Mouse (Mus musculus) induced T-regulatory cell, adult 2 months (primary cell): Measurements from ENCODE around the gene Grk6.

ENCODE experiments used
- DNase-seq: peaks from one replicate; pipeline ENCODE4 v3.0.0-alpha.2; 2012; ENCODE audit warnings: low read depth

Grk6 gene

DNA sequence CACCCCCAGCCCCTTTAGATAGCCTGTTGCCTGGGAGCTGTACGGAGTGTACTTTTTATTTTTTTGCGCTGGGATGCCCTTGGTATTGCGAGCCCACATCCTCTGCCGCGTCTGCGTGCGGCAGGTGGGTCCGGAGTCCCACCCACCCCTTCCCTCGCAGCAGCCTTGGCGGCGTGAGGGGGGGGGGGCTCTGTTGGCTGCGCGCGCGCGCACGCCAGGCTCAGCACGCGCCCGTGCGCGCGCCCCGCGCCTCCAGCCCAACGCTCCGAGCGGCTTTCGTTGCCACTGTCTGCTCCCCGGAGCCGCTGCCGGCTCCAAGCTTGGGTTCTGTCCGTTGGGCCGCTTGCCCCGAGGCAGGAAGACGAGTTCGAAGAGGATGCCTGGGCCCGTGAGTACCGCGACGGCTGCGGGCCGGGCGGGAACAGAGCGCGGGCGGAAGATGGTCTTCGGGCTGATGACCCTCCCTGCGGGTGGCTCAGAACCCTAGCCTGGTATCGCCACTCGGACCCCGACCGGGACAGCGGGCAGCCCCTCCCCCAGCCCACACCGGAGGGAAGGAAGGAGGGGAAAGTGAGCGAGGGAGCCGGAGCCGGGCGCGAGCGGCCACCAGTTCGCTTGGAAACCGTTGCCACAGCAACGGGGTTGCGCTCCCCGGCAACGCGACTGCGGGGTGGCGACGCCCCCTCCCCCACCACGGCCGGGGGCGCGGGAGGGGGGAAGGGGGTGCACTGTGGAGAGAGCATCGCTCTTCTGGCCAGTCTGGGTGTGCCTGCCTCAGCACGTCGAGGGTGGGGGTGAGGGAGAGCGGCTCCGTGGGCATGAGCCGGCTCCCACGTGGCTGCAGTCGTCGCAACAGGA, 19.4 kb downstream of the Grk6 start, which contains the start of gene Prr7:
Gene Prr7, plus strand, starts transcription at position 241 of the 858 bp plus-strand sequence.
- peak; percentile 84 for DNase-seq

DNA sequence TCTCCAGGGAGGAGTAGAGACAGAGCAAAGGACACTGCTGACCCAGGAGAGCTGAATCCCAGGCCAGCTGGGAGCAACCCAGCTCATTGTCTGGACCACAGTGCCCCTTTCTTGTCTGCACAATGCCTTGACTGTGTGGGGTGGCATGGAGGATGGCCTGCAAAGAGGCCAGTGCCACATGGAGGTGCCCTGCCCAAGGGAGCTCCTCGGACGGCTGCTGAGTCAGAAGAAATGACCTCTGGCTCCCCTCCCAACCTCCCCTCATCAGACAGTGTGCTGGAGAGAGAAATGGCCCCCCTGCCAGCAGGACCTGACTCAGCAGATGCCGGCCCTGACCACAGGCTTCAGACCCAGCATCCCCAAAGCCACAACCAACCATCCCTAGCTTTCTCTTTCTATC, 20.3 kb downstream of the Grk6 start:
- DNase-seq: peak; percentile 44

DNA sequence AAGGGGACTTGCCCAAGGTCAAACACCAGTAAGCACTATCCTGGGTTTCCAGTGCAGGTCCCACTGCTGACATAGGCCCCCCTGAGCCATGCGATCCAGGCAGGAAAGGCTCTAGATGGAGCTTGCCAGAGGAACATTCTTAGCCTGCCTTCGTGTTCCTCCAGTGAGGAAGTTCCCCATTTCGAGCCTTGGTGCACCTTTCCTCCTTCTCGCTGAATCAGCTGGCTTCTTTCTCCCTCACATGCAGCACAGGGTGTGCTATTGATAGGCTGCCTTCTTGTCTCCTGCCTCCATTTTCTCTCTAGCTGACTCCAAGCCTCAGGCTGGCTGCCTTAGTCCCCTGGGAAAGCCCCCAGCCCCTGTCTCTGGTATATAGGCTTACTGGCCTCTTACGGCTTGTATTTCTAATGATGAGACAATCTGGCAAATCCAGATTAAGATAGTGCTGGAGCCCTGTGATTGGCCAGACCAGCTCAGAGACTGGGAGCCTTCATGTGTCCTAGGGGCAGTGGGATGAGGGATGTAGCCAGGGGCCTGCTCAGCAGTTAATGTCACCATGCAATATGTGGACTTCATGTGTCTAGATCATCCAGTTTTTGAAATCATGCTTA, 21.1 kb downstream of the Grk6 start:
- no peak for DNase-seq

DNA sequence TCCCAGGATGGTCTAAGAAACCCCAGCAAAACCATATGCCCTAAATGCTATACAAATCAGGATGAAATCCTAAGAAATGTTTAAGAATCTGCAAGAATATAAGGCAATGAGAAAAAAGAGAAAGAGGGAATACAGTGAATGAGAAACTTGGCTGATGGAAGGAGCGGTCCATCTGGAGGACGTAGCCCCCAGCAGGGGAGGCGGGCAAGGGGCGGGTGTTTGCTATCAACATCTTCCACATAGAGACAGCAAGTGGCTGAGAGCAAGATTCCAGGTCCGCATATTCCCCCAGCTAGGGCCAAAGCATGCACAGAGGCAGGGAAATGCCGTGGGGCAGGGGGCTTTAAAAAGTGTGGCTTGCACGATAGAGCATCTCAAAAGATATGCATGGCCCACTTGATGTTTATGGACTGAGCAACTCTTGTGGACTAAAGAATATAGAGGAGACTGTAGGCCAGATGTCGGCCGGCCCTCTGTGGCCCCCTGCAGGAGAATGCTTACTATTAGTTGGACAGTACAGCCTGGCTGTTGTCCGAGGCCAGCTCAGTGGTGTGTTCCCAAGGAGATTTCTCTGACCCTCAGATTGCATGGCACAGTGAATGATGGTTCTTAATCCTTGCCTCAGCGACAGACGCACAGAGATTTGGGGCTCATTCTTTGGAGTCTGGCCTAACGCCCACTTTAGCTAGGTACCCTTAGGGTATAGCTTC, 24.1 kb downstream of the Grk6 start:
- no peak for DNase-seq

DNA sequence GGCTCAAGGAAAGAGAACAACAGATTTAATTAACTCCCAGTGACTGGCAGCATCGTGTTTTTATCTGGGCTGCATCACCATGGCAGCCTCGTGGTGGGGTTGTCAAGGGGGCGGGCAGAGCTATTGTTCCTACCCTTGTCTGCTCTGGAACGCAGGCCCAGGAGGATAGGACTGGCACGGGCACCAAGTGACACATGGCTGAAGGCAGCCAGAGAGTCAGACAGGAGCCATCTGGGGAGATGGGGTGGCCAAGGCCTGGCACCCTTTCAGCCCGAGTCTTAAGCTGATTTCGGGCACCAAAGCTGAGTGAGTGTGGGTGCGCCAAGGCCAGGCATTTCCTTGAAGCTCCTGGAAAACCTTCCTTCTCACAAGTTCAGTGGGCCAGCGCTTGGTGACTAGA, 25.5 kb downstream of the Grk6 start:
- DNase-seq: peak; percentile 49

DNA sequence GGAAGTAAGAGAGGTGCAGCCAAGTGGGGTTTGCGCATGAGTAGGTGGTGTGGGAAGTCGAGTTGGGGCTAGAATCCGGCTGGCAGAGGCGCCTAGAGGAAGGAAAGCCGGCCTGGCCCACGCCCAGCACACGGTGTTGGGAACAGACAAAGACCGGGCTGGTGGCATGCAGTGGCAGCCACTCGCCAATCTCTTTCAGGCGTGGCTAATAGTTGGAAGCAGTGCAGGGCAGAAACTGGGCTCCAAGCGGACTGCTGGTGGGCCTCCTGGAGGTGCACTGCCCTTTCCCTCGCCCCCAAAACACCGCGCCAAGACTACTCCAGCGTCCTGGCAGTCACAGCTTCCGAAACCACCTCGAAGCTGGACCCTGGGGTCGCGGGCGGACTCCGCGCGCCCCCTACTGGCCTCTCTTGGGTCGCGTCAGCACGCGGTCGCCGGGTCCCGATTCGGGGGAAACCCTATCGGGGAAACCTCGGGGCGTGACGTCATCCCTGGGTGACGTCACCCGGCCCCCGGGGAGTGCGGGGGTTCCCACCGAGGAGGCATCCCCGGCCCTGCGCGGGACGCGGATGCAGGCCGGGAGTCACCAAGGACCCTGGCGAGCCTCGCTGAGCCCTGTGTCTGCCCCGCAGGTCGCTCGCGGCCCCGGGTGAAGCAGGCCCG, 26.4 kb downstream of the Grk6 start:
- peak; percentile 94 for DNase-seq

DNA sequence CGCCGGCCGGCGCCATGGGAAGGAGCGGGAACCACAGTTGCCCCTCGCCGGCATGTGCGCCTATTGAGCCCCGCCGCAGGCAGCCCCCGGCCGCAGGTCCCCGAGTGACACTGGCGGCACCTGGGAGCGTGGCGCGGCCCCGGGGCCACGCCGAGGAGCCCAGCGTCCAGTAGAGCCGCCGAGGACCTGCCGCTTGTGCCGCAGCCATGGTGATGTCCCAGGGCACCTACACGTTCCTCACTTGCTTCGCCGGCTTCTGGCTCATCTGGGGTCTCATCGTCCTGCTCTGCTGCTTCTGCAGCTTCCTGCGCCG, 26.9 kb downstream of the Grk6 start:
- DNase-seq: no peak

DNA sequence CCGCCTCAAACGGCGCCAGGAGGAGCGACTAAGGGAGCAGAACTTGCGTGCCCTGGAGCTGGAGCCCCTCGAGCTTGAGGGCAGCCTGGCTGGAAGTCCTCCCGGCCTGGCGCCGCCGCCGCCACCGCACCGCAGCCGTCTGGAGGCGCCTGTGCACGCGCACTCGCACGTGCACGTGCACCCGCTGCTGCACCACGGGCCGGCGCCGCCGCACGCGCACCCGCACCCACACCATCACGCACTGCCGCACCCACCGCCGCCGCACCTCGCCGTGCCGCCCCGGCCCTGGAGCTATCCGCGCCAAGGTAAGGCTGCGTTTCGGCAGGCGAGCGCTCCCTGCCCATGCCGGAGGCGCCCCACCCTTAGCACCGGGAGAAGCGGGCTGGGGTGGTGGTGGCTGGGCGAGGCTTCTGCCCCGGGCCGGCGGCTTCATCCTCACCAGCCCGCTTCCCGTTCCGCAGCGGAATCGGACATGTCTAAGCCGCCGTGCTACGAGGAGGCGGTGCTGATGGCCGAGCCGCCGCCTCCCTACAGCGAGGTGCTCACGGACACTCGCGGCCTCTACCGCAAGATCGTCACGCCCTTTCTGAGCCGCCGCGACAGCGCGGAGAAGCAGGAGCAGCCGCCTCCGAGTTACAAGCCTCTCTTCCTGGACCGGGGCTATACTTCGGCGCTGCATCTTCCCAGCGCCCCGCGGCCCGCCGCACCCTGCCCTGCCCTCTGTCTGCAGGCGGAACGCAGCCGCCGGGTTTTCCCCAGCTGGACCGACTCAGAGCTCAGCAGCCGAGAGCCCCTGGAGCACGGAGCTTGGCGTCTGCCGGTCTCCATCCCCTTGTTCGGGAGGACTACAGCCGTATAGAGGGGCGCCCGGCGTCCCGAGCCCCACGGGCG, 27.5 kb downstream of the Grk6 start:
- DNase-seq: peak; percentile 77

DNA sequence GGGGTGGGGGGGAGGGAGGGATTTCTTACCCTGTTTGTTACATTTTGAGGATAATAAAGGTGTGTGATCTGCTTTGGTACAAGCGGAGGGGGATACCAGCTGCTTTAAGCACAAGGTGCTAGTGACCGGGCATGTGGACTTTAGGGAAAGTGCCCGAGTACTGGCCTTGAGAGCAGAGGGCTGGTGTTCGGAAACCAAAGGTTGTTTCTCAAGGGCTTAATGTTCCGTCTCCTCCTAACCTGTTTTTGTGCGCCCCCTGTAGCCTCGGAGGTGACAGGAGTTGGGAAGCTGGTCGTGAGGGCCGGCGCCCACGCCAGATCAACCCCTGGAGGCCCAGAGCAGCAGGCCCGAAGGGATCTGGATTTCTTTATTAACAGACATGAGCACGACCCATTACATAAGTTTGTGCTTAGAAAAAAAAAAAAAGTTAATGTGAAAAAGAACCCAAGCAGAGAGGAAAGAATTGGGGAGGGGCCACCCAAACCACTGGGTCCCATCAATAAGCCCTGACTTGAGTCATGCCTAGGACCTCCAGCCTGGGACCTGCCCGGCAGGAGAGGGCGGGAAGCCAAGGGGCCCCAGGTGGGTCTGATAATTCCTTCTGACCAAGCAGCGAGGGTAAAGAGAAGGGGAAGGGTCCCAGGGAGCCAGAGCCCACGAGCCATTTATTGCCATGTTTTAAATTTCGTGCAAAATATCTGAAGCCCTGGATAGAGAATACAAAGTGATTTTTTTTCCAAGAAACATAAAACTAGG, 28.4 kb downstream of the Grk6 start:
- DNase-seq: peak; percentile 57

DNA sequence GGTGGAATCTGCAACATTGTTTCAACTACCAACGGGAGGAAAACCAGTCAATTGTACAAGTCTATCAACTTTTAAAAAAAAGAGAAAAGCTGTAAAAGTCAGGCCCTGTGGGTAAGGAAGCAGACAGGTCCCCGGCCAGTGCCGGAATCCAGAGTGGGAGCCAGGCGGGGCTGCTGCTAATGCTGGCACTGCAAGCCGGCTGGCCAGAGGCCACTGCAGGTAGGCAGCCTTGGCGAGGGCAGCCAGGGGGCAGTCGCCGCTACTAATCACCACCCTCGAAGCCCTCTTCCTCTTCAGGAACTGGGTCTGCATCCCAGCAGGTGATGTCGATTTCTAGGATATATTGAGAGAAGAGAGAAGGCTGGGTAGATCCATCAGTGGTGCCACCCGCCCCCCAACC, 29.1 kb downstream of the Grk6 start:
- DNase-seq: peak; percentile 31

DNA sequence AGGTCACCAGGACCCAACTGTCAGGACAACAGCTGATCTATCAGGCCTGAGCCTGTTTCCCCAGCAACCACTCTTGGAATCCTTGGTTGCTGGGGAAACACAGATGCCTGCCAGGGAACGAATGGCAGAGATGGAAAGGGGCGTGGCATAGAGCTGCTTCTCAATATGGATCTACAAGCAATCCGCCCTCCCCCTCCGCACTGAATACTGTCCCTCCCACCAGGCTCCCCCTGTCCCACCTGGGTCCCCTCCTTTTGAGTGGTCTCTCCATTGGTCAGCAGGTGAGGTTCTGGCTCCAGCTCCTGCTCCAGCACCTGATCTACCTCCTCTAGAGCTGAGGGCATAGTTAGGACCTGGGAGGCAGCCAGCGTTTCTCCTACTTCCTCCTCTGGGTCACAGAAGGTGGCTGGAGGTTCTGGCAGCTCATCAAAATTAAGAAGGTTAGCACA, 29.8 kb downstream of the Grk6 start:
- peak; percentile 54 for DNase-seq

DNA sequence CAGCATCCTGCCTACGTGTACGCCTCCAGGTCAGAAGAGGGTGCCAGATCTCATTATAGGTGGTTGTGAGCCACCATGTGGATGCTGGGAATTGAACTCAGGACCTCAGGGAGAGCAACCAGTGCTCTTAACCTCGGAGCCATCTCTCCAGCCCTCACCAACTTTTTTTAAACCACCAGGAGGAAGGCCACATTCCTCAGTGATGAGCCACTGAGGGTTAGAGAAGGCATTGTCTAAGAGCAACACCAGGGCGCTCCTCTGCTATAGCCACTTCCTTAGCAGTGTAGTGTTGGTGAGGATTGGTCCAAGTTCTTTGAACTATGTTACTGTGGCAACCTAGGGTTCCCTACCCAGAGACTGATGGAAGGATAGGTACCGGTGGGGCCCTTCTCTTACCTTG, 30.9 kb downstream of the Grk6 start:
- no peak for DNase-seq

DNA sequence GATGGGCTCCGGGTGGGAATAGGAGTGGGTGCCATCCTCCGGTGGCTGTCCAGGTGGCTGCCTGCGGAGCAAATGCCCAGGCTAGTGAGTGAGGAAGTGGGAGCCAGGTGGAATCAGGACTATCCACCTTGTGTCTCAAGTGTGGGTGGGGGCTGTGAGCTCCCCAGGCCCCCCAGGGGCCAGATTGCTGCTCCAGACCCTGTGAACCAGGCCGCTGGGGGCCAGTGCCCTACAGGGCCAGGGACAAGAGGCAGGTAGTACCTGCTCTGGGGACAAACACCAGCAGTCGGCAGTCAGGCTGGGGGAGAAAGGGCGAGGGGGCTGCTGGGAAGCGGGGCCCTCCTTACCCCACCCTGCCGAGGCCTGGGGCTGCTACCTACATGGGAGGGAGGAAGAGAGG, 31.4 kb downstream of the Grk6 start:
- no peak for DNase-seq

DNA sequence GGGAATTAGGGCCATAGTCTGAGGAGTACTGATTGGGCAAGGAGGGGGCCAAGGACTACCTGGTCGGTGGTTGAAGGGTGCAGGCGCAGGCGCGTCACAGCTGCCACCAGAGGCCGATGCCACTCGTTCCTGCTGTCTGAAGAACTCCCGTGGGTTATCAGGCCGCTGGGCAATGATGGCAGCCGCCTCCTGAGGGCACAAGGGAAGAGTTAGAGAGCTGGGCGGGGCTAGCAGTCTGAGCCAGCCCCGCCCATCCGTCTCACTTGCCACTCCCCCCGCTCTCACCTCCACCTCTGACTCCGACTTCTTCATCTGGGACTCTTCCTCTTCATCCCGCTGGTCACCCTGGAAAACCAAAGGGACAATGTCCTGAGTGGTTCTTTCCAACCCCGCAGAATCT, 32.6 kb downstream of the Grk6 start:
- no peak for DNase-seq

DNA sequence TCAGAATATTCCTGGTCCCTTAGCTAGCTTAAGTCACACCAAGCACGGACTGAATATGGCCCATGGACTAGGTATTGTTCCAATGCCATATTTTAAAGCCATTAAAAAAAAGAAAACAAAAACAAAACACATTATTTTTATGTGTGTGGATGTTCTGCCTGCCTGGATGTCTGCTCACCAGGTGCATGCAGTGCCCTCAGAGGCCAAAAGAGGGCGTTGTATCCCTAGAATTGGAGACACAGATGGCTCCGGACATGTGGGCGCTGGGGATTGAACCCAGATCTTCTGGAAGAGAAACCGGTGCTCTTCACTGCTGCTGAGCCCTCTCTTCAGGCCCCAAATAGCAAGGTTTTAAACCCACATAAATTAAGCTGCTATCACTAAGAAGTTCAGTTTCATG, 33.2 kb downstream of the Grk6 start:
- DNase-seq: peak; percentile 68

DNA sequence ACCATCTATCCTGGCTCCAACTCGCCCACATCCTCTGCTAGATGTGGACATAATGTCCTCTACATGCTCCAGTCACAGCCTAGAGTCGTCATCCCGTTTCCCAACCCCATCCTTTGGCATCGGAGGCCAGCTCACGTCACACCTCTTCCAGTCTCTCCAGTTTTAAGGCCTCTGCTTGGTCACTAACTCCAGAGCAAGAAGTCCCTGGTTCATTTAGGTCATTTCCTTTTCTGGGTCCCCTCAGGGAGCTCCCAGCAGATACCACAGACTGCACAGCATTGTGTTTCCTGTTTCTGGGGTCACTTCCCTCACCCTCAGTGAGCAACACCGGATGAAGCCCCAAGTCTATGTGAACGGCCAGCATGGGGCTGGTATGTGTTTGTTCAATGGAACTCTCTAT, 34.1 kb downstream of the Grk6 start:
- DNase-seq: peak; percentile 56

DNA sequence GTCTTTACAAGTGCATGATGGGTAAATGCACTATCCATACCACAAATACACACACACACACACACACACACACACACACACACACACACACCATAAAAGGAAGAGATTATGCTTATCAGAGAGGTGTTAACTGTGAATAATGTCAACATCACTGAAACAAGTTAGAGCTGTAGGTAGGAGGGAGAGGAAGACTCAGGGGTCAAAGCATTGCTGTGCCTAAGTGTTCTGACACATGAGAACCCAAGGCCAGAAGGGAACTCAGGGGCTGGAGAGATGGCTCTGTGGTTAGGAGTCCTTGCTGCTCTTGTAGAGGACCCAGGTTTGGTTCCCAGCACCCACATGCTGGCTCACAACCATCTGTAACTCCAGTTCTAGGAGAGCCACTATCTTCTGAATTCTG, 35.1 kb downstream of the Grk6 start:
- DNase-seq: no peak

DNA sequence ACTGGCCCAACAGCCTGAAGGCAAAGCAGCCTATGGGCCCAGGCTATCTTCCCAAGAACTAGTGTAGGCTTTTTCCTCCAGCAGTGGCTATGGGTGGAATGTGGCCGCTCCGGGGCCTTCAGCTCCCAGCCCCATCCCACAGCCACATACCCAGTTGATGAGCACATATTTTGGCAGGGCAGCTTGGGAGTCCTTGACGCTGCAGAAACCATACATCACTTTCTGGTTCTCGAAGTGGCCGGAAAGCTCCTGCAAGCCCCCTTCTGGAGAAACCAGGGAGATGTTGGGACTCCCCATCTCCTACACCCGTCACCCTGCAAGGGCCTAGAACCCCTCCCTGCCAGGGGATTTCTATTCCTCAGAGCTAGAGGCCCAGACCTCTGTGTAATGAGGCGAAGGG, 37.7 kb downstream of the Grk6 start:
- DNase-seq: no peak

DNA sequence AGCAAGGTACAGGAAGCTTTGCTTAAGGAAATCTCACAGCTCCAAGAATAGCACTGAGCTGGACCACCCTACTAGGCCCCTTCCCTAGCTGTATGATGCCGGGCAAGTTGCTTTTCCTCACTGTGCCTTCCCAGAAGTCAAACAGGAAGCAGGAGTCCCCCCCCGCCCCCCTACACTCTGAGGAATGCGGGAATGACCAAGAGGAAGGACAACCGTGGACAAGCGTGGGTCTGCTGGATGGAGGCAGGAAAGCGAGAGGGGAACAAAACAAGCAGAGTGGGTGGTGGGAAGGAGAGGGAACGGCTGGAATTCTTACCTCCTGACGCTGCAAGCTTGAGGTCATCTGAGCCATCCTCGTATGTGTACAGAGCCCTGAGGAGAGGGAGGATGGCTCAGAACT, 38.2 kb downstream of the Grk6 start:
- no peak for DNase-seq

DNA sequence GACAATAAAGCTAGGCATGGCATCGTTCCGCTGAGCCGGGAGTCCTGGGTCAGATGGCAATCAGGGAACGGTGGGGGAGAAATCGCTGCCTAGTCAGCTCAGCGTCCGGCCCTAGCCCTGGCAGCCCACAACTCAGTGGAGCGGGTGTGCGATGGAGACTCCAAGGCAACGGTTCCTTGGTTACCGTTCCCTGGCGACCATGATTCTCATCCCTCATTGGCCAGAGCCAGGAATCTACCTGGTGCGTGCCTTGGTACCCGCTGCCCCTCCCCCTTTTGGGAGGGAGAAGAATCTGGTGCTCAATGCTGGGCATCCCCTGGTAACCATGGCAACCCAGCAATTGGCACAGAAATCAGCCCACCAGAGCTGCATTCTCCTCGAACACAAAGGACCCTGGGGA, 38.7 kb downstream of the Grk6 start:
- DNase-seq: peak; percentile 31
